Mouse (Mus musculus) limb, embryonic 13.5 days (tissue): ENCODE data around the gene Lrrc8d. TPM values are rescaled to one million over a fixed set of nuclear protein-coding genes. Genes with fewer than 3 reads are reported as not detected.

ENCODE experiments used
- ATAC-seq: fragments of 200-750 bp; cut with Nextera tagmentation; 2 replicates; pipeline ENCODE4 v1.8.0; 2017; ENCODE audit warnings: low read depth, moderate number of reproducible peaks, moderate TSS enrichment; ENCODE audit not compliant: low FRiP score
- H3K27ac ChIP-seq: fragments of 300-500 bp; sonication (generic); 2 replicates; pipeline ENCODE4 v1.5.1; 2015; ENCODE audit warnings: inconsistent platforms, mild to moderate bottlenecking, moderate library complexity
- H3K27me3 ChIP-seq: fragments of 300-500 bp; sonication (generic); 2 replicates; pipeline ENCODE4 v1.6.1; 2015; ENCODE audit warnings: mild to moderate bottlenecking, inconsistent platforms
- H3K36me3 ChIP-seq: fragments of 300-500 bp; sonication (generic); 2 replicates; pipeline ENCODE4 v1.6.1; 2015; ENCODE audit warnings: inconsistent platforms, mild to moderate bottlenecking, moderate library complexity
- H3K4me1 ChIP-seq: fragments of 300-500 bp; sonication (generic); 2 replicates; pipeline ENCODE4 v1.6.1; 2015; ENCODE audit warnings: inconsistent platforms
- H3K4me2 ChIP-seq: fragments of 300-500 bp; sonication (generic); replicated peaks from 2 replicates; pipeline ENCODE4 v1.6.1; 2015; ENCODE audit warnings: inconsistent platforms, mild to moderate bottlenecking, moderate library complexity
- H3K4me3 ChIP-seq: fragments of 300-500 bp; sonication (generic); 2 replicates; pipeline ENCODE4 v1.5.1; 2015; ENCODE audit warnings: moderate library complexity, mild to moderate bottlenecking, inconsistent platforms
- H3K9ac ChIP-seq: fragments of 300-500 bp; sonication (generic); 2 replicates; pipeline ENCODE4 v1.6.1; 2015; ENCODE audit warnings: mild to moderate bottlenecking, inconsistent platforms
- H3K9me3 ChIP-seq: fragments of 300-500 bp; sonication (generic); 2 replicates; pipeline ENCODE4 v1.6.1; 2016; ENCODE audit warnings: inconsistent platforms
- WGBS: fragments of 180-500 bp; shearing (Covaris S2); methylation state at CpG from one replicate; pipeline ENCODE4 v1.1.7; 2015; 5-methylcytosine and 5-hydroxymethylcytosine counted together
- polyA plus RNA-seq: library from polyadenylated mRNA; unstranded; fragments of >200 nt; fragmentation: Nextera tagmentation; extraction: Ambion mirVana; gene quantifications from 2 replicates; pipeline ENCODE4 v1.2.1, GENCODE M21; 2015

The Lrrc8d gene
- polyA plus RNA-seq, 1 experiment from 2014 or later = 17.0 TPM

DNA sequence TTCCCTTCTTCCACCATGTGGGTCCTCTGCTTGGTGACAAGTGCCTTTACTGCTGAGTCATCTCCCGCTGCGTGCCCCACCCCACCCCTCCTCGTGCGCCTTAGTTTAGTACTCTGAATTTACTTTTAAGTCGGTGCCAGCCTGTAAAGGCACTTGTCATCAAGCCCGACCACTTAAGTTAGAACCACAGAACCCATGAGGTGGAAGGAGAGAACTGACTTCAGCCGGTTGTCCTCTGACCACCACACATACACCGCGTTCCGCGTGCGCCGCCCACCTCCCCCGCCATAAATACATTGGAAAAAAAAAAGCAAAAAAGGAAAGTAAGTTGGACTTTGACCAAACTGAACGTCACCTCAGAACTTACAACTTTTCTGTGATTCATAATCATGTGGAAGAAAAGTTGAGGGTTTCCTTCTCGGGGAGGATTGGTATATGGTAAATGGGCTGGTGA, 31.4 kb downstream of the Lrrc8d start:
- Histone ChIP-seq H3K27ac (no peak overlapping the region; the same call in 1 of the 2 replicates), H3K9me3 (no peaks in the 10 kb centered on the region), H3K9ac (0 out of 2 replicates have a peak overlapping the region, but pooled peaks have one; percentile 2), H3K4me2 (peak overlapping the region; percentile 96), H3K36me3 (no peaks in the 10 kb centered on the region), H3K27me3 (peaks cover 3% of the 10 kb centered on the region; the same call in 1 of the 2 replicates), H3K4me1 (peaks cover 29% of the 10 kb centered on the region), H3K4me3 (peak overlapping the region; percentile 59)
- no peak for ATAC-seq
- 28% methylated on average over 16 of the region's 16 CpGs for WGBS

DNA sequence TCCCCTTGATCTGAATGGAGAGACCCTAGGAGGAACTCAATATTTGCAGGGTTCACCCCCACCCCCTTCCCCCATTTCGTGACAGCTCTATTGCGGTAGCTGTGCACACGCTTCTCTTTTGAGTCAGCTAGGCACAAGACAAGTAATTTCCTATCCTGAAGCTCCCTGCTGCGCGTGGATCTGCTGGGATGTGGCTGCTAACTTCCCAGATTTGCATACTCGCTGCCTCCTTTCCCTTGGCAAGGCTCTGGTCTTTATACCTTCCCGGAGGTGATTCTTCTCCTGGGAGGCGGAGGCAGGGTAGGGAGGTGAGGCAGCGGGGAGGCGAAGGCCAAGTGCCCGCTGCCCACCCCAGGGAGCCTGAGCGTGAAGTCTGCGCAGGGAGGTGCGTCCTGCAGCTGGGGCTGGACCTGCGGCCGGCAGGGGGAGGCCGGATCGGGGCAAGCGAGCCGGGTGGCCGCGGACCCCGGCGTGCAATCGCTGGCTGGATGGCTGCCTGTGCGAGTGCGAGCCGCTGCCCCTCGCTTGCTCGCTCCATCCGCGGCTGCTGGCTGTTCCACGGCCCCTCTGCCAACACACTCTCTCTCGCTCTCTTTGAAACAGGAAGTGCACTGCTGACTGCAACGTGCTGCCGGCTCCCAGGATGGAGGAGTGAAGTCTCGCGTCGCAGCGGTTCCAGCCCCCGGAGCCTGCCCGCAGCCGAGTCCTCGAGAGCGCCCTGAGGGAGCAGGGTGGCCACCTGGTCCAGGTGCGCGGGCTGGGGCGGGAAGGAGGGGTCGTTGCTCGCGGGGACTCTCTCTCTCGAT, 32.1 kb downstream of the Lrrc8d start:
- peaks cover 3% of the 10 kb centered on the region; the same call in 1 of the 2 replicates for H3K27me3 ChIP-seq
- H3K4me1 ChIP-seq = peaks cover 29% of the 10 kb centered on the region
- 1% methylated on average over 52 of the region's 52 CpGs for WGBS
- peak overlapping the region; percentile 96 for H3K4me2 ChIP-seq
- H3K9me3 ChIP-seq = no peaks in the 10 kb centered on the region
- no peaks in the 10 kb centered on the region for H3K36me3 ChIP-seq
- H3K4me3 ChIP-seq = peak overlapping the region; percentile 59
- peak overlapping the region; percentile 63; the same call in 1 of the 2 replicates for H3K27ac ChIP-seq
- H3K9ac ChIP-seq = peak overlapping the region; percentile 82
- ATAC-seq = peak; percentile 76

DNA sequence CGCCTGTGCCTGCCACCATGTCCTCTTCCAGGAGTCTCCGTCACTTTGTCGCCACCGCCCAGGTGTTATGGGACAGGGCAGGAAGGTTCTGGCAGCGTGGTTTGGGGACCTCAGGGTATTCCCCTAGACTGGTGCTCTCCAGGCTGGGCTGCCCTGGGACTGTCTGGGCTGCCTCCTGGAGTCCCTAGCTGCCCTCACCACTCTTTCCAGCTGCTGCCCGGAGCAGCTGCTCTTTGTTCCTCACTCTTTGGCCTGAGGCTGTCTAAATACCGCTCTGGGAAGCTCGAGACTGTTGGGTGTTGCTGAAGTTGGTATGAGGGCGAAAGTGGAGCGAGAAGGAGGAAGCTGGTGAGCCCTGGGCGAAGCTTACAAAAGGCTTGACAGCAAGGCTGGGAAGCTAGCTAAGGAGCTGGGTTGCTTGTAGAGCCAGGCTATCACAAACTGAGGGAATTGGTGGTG, 32.7 kb downstream of the Lrrc8d start:
- peak overlapping the region; percentile 82 for H3K9ac ChIP-seq
- H3K4me2 ChIP-seq = peak overlapping the region; percentile 96
- peaks cover 3% of the 10 kb centered on the region; the same call in 1 of the 2 replicates for H3K27me3 ChIP-seq
- peak; percentile 79 for ATAC-seq
- peaks cover 29% of the 10 kb centered on the region for H3K4me1 ChIP-seq
- H3K27ac ChIP-seq = peak overlapping the region; percentile 63; the same call in 1 of the 2 replicates
- peak overlapping the region; percentile 59 for H3K4me3 ChIP-seq
- 13% methylated on average over 11 of the region's 11 CpGs for WGBS
- no peaks in the 10 kb centered on the region for H3K9me3 ChIP-seq
- no peaks in the 10 kb centered on the region for H3K36me3 ChIP-seq

DNA sequence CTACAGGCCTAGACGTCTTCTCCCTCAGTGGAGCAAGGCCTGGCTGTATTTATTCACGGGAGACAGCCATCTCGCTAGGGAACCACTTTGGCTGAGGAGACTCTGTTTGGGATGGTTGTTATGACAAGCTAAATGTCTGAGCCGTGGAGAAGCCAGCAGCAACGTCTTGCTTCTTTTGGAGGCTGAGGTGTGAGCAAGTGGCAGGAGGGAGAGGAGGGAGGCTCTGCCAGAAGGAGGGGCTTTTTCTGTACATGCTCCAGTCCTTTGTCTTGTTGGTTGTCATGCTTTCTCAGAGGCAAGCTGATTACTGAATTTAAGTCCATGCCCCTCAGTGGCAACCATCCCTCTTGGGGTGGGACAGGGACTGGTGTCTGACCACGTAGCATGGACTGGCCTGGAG, 33.5 kb downstream of the Lrrc8d start:
- Histone ChIP-seq H3K27ac (no peak overlapping the region), H3K4me2 (peak overlapping the region; percentile 96), H3K9me3 (no peaks in the 10 kb centered on the region), H3K27me3 (peaks cover 3% of the 10 kb centered on the region; the same call in 1 of the 2 replicates), H3K4me3 (no peak overlapping the region), H3K36me3 (no peaks in the 10 kb centered on the region), H3K9ac (no peak overlapping the region), H3K4me1 (peaks cover 29% of the 10 kb centered on the region)
- ATAC-seq = no peak
- WGBS = 75% methylated on average over 6 of the region's 6 CpGs

DNA sequence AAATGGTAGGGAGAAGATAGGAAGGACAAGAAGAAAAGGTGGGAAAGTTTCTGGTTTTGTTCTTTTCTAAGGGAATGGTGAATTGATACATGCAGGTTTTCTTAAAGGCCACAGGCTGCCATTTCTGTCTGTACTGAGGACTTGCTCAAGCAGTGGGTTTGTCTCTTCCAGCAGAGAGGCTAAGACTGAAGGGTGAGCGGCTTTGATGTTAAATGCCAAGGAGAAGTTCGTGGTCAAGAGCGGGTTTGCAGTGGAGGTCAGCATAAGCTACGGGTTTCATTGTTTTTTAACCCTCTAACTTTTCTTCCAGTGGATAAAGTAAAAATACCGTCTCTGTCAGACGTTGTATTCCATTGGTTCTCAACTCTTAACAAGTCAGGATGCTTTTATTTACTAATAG, 36.6 kb downstream of the Lrrc8d start:
- no peak overlapping the region for H3K4me3 ChIP-seq
- no peaks in the 10 kb centered on the region for H3K9me3 ChIP-seq
- no peak overlapping the region for H3K27ac ChIP-seq
- no peak overlapping the region for H3K9ac ChIP-seq
- H3K4me2 ChIP-seq = no peak overlapping the region
- peaks cover 3% of the 10 kb centered on the region; the same call in 1 of the 2 replicates for H3K36me3 ChIP-seq
- peaks cover 3% of the 10 kb centered on the region; the same call in 1 of the 2 replicates for H3K27me3 ChIP-seq
- peaks cover 28% of the 10 kb centered on the region for H3K4me1 ChIP-seq
- WGBS = 88% methylated on average over 6 of the region's 6 CpGs
- no peak for ATAC-seq

DNA sequence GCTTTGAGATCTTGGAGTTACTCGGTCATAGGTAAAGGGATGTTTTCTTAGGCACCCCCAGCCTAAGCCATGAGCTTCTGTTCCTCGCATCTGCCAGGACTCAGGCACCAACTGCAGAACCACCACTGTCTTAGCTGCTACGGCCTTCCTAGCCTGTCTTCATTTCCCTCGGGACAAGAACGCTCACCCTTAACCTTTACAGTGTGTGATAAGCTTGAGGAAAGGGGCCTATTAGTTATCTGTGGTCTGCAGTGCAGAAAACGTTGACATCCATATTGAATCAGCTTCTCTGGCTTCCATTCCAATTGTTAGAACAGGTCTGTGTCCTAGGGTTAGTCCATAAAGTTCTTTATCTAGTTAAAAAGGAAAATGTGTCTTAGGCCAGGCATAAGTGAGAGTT, 37.4 kb downstream of the Lrrc8d start:
- 76% methylated on average over 6 of the region's 6 CpGs for WGBS
- ATAC-seq = no peak
- no peak overlapping the region for H3K9ac ChIP-seq
- H3K4me1 ChIP-seq = peaks cover 22% of the 10 kb centered on the region
- no peaks in the 10 kb centered on the region for H3K9me3 ChIP-seq
- H3K27ac ChIP-seq = no peak overlapping the region
- H3K27me3 ChIP-seq = peaks cover 3% of the 10 kb centered on the region; the same call in 1 of the 2 replicates
- peaks cover 3% of the 10 kb centered on the region; the same call in 1 of the 2 replicates for H3K36me3 ChIP-seq
- no peak overlapping the region for H3K4me2 ChIP-seq
- H3K4me3 ChIP-seq = no peak overlapping the region

DNA sequence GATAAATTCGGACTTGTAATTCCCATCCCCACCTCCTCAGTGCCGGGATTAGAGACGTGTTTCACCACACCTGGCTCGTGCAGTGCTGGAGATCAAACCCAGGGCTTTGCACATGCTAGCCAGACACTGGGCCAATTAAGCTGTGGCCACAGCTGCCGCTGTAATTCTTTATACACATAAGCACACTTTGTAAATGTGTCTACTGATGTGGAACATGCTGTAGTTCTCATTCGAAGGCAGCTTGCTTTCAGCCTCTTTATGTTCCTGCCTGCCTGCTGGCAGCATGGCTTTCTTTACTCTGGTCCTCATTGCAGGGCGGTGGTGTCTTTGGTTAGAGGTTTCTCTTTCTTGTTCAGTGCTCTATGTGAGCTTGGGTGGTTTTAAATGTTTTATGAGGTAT, 40.7 kb downstream of the Lrrc8d start:
- no peak overlapping the region for H3K4me2 ChIP-seq
- H3K27ac ChIP-seq = 0 out of 2 replicates have a peak overlapping the region, but pooled peaks have one; percentile 22
- H3K36me3 ChIP-seq = peaks cover 3% of the 10 kb centered on the region; the same call in 1 of the 2 replicates
- 26% methylated on average over 7 of the region's 7 CpGs for WGBS
- H3K9ac ChIP-seq = no peak overlapping the region
- H3K27me3 ChIP-seq = no peaks in the 10 kb centered on the region
- peaks cover 14% of the 10 kb centered on the region for H3K4me1 ChIP-seq
- ATAC-seq = 0 out of 2 replicates have a peak, but pooled peaks have one; percentile 54
- no peaks in the 10 kb centered on the region for H3K9me3 ChIP-seq
- H3K4me3 ChIP-seq = no peak overlapping the region

DNA sequence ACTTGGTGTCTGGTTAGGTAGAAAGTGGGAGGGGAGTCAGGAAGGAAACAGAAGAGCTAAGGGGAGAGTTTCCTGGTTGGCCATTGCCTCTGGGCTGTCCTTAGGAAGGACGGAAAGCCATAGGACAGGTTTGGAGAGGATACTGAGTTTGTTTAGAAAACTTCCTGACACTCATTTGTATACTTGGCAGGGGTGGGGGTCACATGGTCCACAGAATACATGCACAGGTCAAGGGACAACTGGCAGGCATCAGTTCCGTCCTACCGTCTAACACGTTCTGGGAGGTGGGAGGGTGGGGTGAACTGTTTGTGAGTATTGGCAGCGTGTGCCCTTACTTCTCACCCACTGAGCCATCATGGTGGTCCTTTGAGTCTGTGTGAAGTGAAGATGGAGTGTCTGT, 42.9 kb downstream of the Lrrc8d start:
- H3K4me2 ChIP-seq = no peak overlapping the region
- H3K36me3 ChIP-seq = peaks cover 11% of the 10 kb centered on the region; the same call in 1 of the 2 replicates
- H3K27me3 ChIP-seq = no peaks in the 10 kb centered on the region
- 91% methylated on average over 5 of the region's 5 CpGs for WGBS
- no peaks in the 10 kb centered on the region for H3K9me3 ChIP-seq
- no peak overlapping the region for H3K9ac ChIP-seq
- no peak overlapping the region for H3K4me3 ChIP-seq
- ATAC-seq = no peak
- H3K27ac ChIP-seq = no peak overlapping the region
- H3K4me1 ChIP-seq = peaks cover 14% of the 10 kb centered on the region

DNA sequence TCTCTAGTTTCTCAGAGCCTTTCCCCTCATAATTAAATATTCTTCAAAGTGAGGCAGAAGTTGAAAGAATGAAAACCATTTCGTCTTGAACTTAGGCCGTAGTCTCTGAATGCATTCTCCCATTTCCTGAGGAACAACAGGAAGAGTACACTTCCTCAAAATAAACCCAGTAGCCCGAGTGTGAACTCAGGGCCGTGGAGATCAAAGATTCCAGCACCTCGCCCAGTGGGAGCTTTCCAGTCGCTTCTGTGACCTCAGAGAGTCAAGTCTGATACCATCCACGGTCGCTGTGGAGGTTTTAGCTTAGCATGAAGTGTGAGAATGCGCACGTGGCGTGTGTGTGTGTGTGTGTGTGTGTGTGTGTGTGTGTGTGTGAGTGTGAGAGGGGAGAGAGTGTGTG, 45.6 kb downstream of the Lrrc8d start:
- Histone ChIP-seq H3K4me2 (no peak overlapping the region), H3K36me3 (peaks cover 13% of the 10 kb centered on the region; the same call in 1 of the 2 replicates), H3K4me3 (no peak overlapping the region), H3K27ac (no peak overlapping the region), H3K27me3 (no peaks in the 10 kb centered on the region), H3K4me1 (peaks cover 15% of the 10 kb centered on the region), H3K9ac (no peak overlapping the region), H3K9me3 (no peaks in the 10 kb centered on the region)
- ATAC-seq = no peak
- 61% methylated on average over 11 of the region's 11 CpGs for WGBS

DNA sequence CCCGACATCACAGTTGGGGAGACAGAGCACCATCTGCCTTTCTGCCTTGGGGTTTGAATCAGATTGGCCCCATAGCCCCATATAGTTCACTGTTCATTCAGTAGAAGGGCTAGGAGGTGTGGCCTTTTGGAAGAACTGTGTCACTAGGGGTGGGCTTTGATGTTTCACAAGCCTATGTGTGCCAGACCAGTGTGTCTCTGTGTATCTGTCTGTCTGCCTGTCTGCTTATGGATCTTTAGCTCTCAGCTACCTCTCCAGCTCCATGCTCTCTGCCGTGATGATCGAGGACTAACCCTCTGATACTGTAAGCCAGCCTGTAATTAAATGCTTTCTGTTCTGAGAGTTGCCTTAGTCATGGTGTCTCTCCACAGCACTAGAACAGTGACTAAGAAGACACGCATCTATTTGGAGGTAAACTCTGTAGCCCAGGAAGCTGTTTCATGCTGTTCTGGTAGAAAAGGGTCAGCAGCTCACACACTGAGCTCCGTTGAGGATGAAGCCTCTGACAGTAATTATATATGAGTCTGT, 46.2 kb downstream of the Lrrc8d start:
- WGBS = 91% methylated on average over 5 of the region's 5 CpGs
- H3K9ac ChIP-seq = no peak overlapping the region
- H3K27ac ChIP-seq = no peak overlapping the region
- ATAC-seq = no peak
- no peak overlapping the region for H3K4me2 ChIP-seq
- peaks cover 13% of the 10 kb centered on the region; the same call in 1 of the 2 replicates for H3K36me3 ChIP-seq
- no peaks in the 10 kb centered on the region for H3K9me3 ChIP-seq
- H3K27me3 ChIP-seq = no peaks in the 10 kb centered on the region
- H3K4me1 ChIP-seq = peaks cover 8% of the 10 kb centered on the region; the same call in 1 of the 2 replicates
- H3K4me3 ChIP-seq = no peak overlapping the region

DNA sequence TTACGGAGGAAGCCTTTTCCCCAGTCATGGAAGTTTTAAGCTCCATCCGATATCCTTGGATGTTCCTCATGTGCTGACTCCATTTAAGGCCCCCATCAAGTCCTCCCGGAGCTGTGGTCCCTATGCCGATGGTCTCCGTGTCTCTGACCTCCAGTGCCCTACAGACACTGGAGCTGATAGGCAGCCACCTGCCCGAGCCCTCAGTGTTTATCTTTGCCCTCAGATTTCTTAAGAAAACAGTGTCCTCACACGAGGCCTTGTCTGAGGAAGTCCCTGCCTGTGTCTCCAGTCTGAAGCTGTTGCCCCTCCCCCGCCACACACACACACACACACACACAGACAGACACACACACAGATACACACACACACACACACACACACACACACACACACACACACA, 55.0 kb downstream of the Lrrc8d start:
- WGBS = 52% methylated on average over 8 of the region's 8 CpGs
- Histone ChIP-seq H3K27ac (peak overlapping the region; percentile 28; the same call in 1 of the 2 replicates), H3K4me1 (peaks cover 20% of the 10 kb centered on the region), H3K9me3 (no peaks in the 10 kb centered on the region), H3K4me2 (no peak overlapping the region), H3K36me3 (no peaks in the 10 kb centered on the region), H3K27me3 (no peaks in the 10 kb centered on the region), H3K9ac (no peak overlapping the region), H3K4me3 (no peak overlapping the region)
- no peak for ATAC-seq

DNA sequence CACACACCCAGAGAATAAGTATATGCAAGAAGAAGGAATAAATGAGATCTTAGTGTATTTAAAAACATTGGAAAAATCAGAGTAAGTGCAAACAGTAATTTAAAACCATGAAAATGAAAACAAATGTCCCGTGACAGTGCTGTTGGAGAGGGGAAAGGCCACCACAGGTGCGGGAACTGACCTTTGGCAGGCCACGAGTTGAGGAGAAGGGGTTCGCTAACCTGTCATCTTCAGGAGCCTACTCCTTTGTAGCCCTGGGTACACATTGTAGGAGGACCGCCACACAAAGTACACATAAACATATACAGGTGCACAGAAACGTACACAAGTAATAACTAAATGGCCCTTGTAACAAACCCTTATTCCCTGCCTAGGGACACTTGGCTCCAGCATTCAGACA, 55.7 kb downstream of the Lrrc8d start:
- Histone ChIP-seq H3K4me3 (no peak overlapping the region), H3K27me3 (no peaks in the 10 kb centered on the region), H3K4me1 (peaks cover 17% of the 10 kb centered on the region), H3K9me3 (no peaks in the 10 kb centered on the region), H3K27ac (no peak overlapping the region), H3K4me2 (no peak overlapping the region), H3K36me3 (no peaks in the 10 kb centered on the region), H3K9ac (no peak overlapping the region)
- ATAC-seq = no peak
- WGBS = 73% methylated on average over 6 of the region's 6 CpGs
